Mouse (Mus musculus) lung, postnatal 0 days (tissue): ENCODE results near the gene Tmem200a.

Source experiments
- CTCF ChIP-seq: IDR thresholded peaks from 2 replicates; pipeline ENCODE4 v1.5.1; 2016; ENCODE audit warnings: antibody characterized with exemption, mild to moderate bottlenecking
- EP300 ChIP-seq: IDR thresholded peaks from 2 replicates; pipeline ENCODE4 v1.6.1; 2016; ENCODE audit warnings: antibody characterized with exemption, mild to moderate bottlenecking, control low read depth

DNA sequence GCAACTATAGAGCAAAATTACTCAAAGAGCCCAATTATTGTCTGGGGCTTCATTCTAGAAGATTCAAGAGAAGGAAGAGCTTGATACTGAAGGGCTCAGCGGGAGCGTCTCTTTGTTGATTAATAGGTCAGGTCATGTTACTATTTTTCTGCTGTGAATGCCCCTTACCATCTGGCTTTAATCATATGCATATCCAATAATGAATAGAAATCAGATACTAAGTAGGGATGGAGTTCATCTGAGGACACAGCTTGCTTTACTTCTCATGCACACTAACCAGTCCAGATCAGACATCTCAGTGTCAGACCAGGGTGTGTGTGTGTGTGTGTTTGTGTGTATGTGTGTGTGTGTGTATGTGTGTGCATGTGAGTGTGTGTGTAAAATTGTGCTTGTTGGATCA lies 201.1 kb downstream of the Tmem200a start:
- TF ChIP-seq CTCF (no peak), EP300 (no peak)
